Mouse (Mus musculus) small intestine, adult 2 months (tissue): ENCODE data around the gene Ago4. TPM values are rescaled to one million over a fixed set of nuclear protein-coding genes. Genes with fewer than 3 reads are reported as not detected.

ENCODE experiments used
- H3K27ac ChIP-seq: fragments of 200-500 bp; 2 replicates; pipeline ENCODE4 v1.5.1; 2012; ENCODE audit warnings: low read depth, low read length, control low read depth, inconsistent platforms; ENCODE audit not compliant: insufficient read depth
- H3K27me3 ChIP-seq: fragments of 200-500 bp; 2 replicates; pipeline ENCODE4 v1.6.1; 2012; ENCODE audit warnings: mild to moderate bottlenecking, moderate library complexity, low read length, inconsistent platforms; ENCODE audit not compliant: control insufficient read depth, insufficient read depth
- H3K36me3 ChIP-seq: fragments of 200-500 bp; 2 replicates; pipeline ENCODE4 v1.6.1; 2012; ENCODE audit warnings: mild to moderate bottlenecking, low read length, control low read depth, inconsistent platforms; ENCODE audit not compliant: control insufficient read depth, insufficient read depth
- H3K4me1 ChIP-seq: fragments of 200-500 bp; 2 replicates; pipeline ENCODE4 v1.6.1; 2012; ENCODE audit warnings: low read length, inconsistent platforms, mixed read lengths; ENCODE audit not compliant: control insufficient read depth, insufficient read depth, insufficient read length
- H3K4me3 ChIP-seq: fragments of 200-500 bp; 2 replicates; pipeline ENCODE4 v1.5.1; 2012; ENCODE audit warnings: low read depth, mild to moderate bottlenecking, control low read depth, inconsistent platforms, low read length, moderate library complexity
- CTCF ChIP-seq: fragments of 200-500 bp; IDR thresholded peaks from 2 replicates; pipeline ENCODE4 v1.5.1; 2012; ENCODE audit warnings: low read depth, mild to moderate bottlenecking, control low read depth, inconsistent platforms, low read length, moderate library complexity, mixed read lengths; ENCODE audit not compliant: insufficient replicate concordance, insufficient read length; ENCODE audit errors: extremely low read depth
- POLR2A ChIP-seq: fragments of 200-500 bp; IDR thresholded peaks from 2 replicates; pipeline ENCODE4 v1.6.1; 2012; ENCODE audit warnings: low read depth, mild to moderate bottlenecking, control low read depth, inconsistent platforms, low read length, moderate library complexity
- WGBS: fragments of 180-500 bp; shearing (Covaris S2); methylation state at CpG from one replicate; pipeline ENCODE4 v1.1.7; 2018; 5-methylcytosine and 5-hydroxymethylcytosine counted together
- polyA plus RNA-seq: library from polyadenylated mRNA; depleted of rRNA; stranded (reverse); fragments of >200 nt; gene quantifications from 2 replicates; pipeline ENCODE4 v1.2.3, GENCODE M21; 2012

Gene Ago4
- polyA plus RNA-seq, 1 experiment = 0.63 TPM

DNA sequence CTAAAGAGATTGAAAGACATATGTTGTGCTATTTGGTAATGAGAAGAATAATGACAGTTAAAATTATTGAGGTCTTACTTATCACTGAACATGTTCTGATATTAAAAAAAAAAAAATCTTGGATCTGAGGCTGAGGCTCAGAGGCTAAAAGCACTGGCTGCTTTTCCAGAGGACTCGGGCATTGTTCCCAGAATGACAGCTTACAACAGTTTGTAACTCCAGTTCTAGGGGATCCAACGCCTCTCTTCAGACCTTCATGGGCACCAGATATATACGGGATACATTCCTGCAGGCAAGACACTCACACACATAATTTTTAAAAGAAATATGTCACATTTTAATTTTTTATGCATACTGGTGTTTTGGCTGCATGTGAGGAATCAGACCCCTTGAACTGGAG lies 7.1 kb downstream of the Ago4 start:
- no peak overlapping the region for H3K4me3 ChIP-seq
- no peak for TF ChIP-seq CTCF
- TF ChIP-seq POLR2A = no peak
- no peaks in the 10 kb centered on the region for H3K27me3 ChIP-seq
- 79% methylated on average over 3 of the region's 3 CpGs for WGBS
- H3K27ac ChIP-seq = no peak overlapping the region
- no peaks in the 10 kb centered on the region for H3K36me3 ChIP-seq
- no peaks in the 10 kb centered on the region for H3K4me1 ChIP-seq

- Histone ChIP-seq H3K27ac (no peak overlapping the region), H3K4me1 (peaks cover 6% of the 10 kb centered on the region; the same call in 1 of the 2 replicates), H3K36me3 (no peaks in the 10 kb centered on the region), H3K4me3 (no peak overlapping the region), H3K27me3 (no peaks in the 10 kb centered on the region)
- WGBS = 78% methylated on average over 6 of the region's 6 CpGs
- TF ChIP-seq CTCF (no peak), POLR2A (no peak)
Observed at GRCm38 (mm10) chr4:126512308-126513066, 20.8 kb downstream of the Ago4 start.

GRCm38 (mm10) chr4:126511013-126511412 lies 22.3 kb downstream of the Ago4 start:
- 89% methylated on average over 5 of the region's 5 CpGs for WGBS
- Histone ChIP-seq H3K27ac (no peak overlapping the region), H3K36me3 (no peaks in the 10 kb centered on the region), H3K4me1 (peaks cover 6% of the 10 kb centered on the region; the same call in 1 of the 2 replicates), H3K4me3 (no peak overlapping the region), H3K27me3 (no peaks in the 10 kb centered on the region)
- TF ChIP-seq CTCF = no peak
- no peak for TF ChIP-seq POLR2A

DNA sequence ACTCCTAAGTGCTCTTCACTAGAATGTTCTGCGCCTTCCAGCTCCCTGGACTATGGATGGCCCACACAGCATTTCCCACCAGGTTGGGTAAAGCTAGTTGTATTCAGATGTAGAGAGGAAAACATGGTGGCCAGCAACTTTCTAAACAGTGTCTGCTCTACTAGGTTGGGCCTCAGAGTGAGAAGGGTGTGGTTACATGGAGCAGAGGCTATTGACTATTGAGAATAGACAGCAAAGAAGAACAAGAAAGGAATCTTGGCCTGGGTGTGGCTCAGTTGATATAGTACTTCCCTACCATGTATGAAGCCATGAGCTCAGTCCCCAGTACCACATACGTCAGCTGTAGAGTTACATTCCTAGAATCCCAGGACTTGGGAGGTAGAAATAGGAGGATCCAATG lies 24.2 kb downstream of the Ago4 start:
- peaks cover 6% of the 10 kb centered on the region; the same call in 1 of the 2 replicates for H3K4me1 ChIP-seq
- H3K27ac ChIP-seq = peak overlapping the region; percentile 44
- no peak overlapping the region for H3K4me3 ChIP-seq
- WGBS = 83% methylated on average over 2 of the region's 2 CpGs
- TF ChIP-seq POLR2A (no peak), CTCF (no peak)
- H3K27me3 ChIP-seq = no peaks in the 10 kb centered on the region
- H3K36me3 ChIP-seq = no peaks in the 10 kb centered on the region

DNA sequence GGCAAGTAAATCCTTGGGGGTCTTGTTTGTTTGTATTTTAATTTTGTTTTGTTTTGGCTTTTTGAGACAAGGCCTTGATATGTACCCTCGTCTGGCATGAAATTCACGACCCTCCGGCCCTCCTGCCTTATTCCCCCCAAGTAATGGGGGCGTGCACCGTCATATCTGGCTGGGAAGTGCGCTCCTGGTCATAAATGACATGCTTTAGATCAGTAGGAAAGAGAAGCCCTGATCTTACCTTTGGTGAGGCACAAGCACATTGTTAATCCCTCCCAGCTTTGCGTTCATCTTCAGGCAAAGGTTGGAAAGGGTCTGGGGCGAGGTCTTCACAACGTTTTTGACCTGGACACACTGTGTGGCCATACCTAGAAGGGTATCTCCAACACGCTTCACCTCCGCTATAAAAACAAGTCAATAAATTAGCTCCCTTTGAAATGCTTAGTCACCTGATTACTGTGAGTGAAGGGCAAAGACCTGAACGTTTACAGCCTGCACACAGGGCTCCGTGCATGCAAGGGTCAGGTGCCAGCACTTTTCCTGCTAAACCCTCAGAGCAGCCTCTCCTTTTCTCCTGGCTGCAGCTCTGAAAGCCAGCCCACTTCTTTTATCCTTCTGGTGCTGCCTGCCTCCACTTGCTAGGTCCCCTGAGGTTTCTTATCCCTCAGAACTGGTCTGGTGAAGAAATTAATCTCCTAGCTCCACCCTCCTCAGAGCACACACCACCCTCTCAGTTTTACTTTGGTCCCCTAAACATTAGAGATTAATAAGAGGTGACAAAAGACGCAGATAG lies 25.0 kb downstream of the Ago4 start:
- Histone ChIP-seq H3K36me3 (no peaks in the 10 kb centered on the region), H3K4me1 (peaks cover 6% of the 10 kb centered on the region; the same call in 1 of the 2 replicates), H3K27me3 (no peaks in the 10 kb centered on the region), H3K27ac (peak overlapping the region; percentile 44), H3K4me3 (no peak overlapping the region)
- TF ChIP-seq POLR2A (no peak), CTCF (no peak)
- 35% methylated on average over 14 of the region's 14 CpGs for WGBS

DNA sequence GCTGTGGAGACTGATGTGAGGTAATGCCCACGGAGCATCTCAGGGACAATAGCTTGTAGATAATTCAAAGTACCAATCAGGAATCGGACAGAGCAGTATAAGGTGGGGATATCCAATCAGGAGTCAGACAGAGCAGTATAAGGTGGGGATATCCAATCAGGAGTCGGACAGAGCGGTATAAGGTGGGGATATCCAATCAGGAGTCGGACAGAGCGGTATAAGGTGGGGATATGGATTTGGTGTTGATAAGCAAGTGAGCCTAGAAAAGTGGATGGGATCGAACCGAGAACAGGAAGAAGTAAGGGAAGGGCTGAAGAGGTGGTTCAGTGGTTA lies 30.3 kb downstream of the Ago4 start:
- H3K36me3 ChIP-seq = no peaks in the 10 kb centered on the region
- H3K4me3 ChIP-seq = no peak overlapping the region
- H3K4me1 ChIP-seq = no peaks in the 10 kb centered on the region
- TF ChIP-seq CTCF = no peak
- no peak for TF ChIP-seq POLR2A
- WGBS = 60% methylated on average over 8 of the region's 8 CpGs
- no peak overlapping the region for H3K27ac ChIP-seq
- H3K27me3 ChIP-seq = no peaks in the 10 kb centered on the region

GRCm38 (mm10) chr4:126502141-126502976 lies 30.9 kb downstream of the Ago4 start:
- Histone ChIP-seq H3K27ac (no peak overlapping the region), H3K4me3 (no peak overlapping the region)
- WGBS = 63% methylated on average over 6 of the region's 6 CpGs

More at GRCm38 (mm10) chr4:126502141-126502976, 30.9 kb downstream of the Ago4 start:
- Histone ChIP-seq H3K36me3 (no peaks in the 10 kb centered on the region), H3K27me3 (no peaks in the 10 kb centered on the region), H3K4me1 (no peaks in the 10 kb centered on the region)
- TF ChIP-seq POLR2A = no peak
- TF ChIP-seq CTCF = no peak
